In genomic region chr12:51032193-51032592, GRCm38 (mm10) we compare ENCODE assay signal across 27 mouse cellular contexts.
"Had no signal": no experiment of that assay in that cellular context is flagged by ENCODE, and none has a peak within 500 bp of the region (broad histone marks: within the 10 kb centered on the region; RNA-seq: fewer than 3 reads in every experiment).

No protein-coding gene starts in this region.

- H3K36me3 ChIP-seq: heart, embryonic 13.5 days; heart, embryonic 15.5 days; hindbrain, embryonic 10.5 days; hindbrain, embryonic 12.5 days; intestine, embryonic 15.5 days; limb, embryonic 10.5 days; limb, embryonic 12.5 days; liver, embryonic 13.5 days had no signal

- H3K9ac ChIP-seq: heart, embryonic 13.5 days; heart, embryonic 15.5 days; hindbrain, embryonic 12.5 days; hindbrain, embryonic 14.5 days; intestine, embryonic 15.5 days; limb, embryonic 12.5 days; liver, embryonic 13.5 days had no signal

- H3K4me1 ChIP-seq: heart, embryonic 15.5 days; intestine, embryonic 15.5 days; limb, embryonic 10.5 days; limb, embryonic 12.5 days; liver, embryonic 13.5 days had no signal

- H3K4me2 ChIP-seq: heart, embryonic 11.5 days; heart, embryonic 13.5 days; heart, embryonic 15.5 days; hindbrain, embryonic 12.5 days; hindbrain, embryonic 14.5 days; intestine, embryonic 15.5 days; limb, embryonic 12.5 days; liver, embryonic 11.5 days; liver, embryonic 13.5 days had no signal

- H3K27me3 ChIP-seq: heart, embryonic 13.5 days; heart, embryonic 15.5 days; hindbrain, embryonic 12.5 days; intestine, embryonic 15.5 days; limb, embryonic 12.5 days; liver, embryonic 13.5 days had no signal

- ATAC-seq: hindbrain, embryonic 16.5 days; inflammation-experienced regulatory T-cells, adult 6 months; intestine, embryonic 15.5 days; intestine, postnatal 0 days had no signal

- H3K9me3 ChIP-seq: heart, embryonic 13.5 days; heart, embryonic 15.5 days; hindbrain, embryonic 10.5 days; hindbrain, embryonic 12.5 days; intestine, embryonic 15.5 days; limb, embryonic 10.5 days; limb, embryonic 12.5 days; liver, embryonic 13.5 days had no signal

- H3K4me3 ChIP-seq: heart, adult 2 months; heart, embryonic 13.5 days; heart, embryonic 15.5 days; hindbrain, embryonic 10.5 days; hindbrain, embryonic 12.5 days; intestine, embryonic 15.5 days; layer of hippocampus, adult 2 months; left cerebral cortex, adult 2 months; limb, embryonic 10.5 days; limb, embryonic 12.5 days; liver, embryonic 13.5 days had no signal

- H3K27ac ChIP-seq: heart, adult 2 months; heart, embryonic 13.5 days; heart, embryonic 15.5 days; hindbrain, embryonic 10.5 days; hindbrain, embryonic 12.5 days; hindbrain, embryonic 14.5 days; intestine, embryonic 15.5 days; layer of hippocampus, adult 2 months; left cerebral cortex, adult 2 months; limb, embryonic 10.5 days; limb, embryonic 12.5 days; liver, embryonic 13.5 days had no signal

- DNase-seq: gastrocnemius, postnatal 14 days; gastrocnemius, postnatal 36 days; heart, adult 11 months; heart, adult 2 months; heart, postnatal 4 days; kidney, adult 18-20 months; kidney, adult 8-10 months; kidney, postnatal 10 days; kidney, postnatal 25 days; kidney, postnatal 4 days; liver; liver, embryonic 13.5 days had no signal
